Mouse (Mus musculus) CH12.LX (cell line): ENCODE results near the gene C77080.

Source experiments
- CTCF ChIP-seq, 2 experiments: IDR thresholded peaks in 1 of 2; conservative IDR thresholded peaks in 1 of 2; 2 replicates each; pipeline ENCODE4 v1.5.1; 2011 to 2012; ENCODE audit warnings: low read depth in 2 of 2, low read length in 2 of 2, improper control_type of control experiment in 1 of 2, inconsistent platforms in 1 of 2, mild to moderate bottlenecking in 1 of 2, moderate library complexity in 1 of 2
- ELF1 ChIP-seq: IDR thresholded peaks from 2 replicates; pipeline ENCODE4 v1.6.1; 2014; ENCODE audit warnings: low read depth, mild to moderate bottlenecking, inconsistent platforms, low read length, improper control_type of control experiment
- JUND ChIP-seq: conservative IDR thresholded peaks from 2 replicates; pipeline ENCODE4 v1.6.1; 2011; ENCODE audit warnings: low read depth, low read length, improper control_type of control experiment
- ZNF384 ChIP-seq: IDR thresholded peaks from 2 replicates; pipeline ENCODE4 v1.6.1; 2012; ENCODE audit warnings: low read depth, low read length, improper control_type of control experiment, inconsistent platforms

DNA sequence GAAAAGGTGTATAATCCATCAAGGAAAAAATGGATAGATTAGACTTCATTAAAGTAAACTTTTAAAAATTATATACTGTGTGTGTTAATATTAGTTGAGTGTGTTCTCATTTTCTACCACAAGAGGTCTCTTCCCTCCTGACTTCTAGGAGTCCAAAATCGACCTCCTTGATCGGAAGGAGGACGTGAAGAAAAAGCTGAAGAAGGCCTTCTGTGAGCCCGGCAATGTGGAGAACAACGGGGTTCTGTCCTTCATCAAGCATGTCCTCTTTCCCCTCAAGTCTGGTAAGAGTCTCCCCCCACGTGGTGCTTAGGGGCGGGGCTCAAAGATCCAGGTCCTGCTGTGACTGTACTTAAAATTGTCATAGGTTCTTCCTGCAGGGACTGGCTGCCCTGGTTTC lies 51.7 kb downstream of the C77080 start:
- TF ChIP-seq CTCF (conservative IDR thresholded peaks at IDR 0.05 in 1 of 2, IDR thresholded peaks at IDR 0.05 in 1 of 2; ENCODE audit: low read depth in 2 of 2, low read length in 2 of 2): peak; percentile 48 to 67
- no peak for TF ChIP-seq JUND
- TF ChIP-seq ZNF384: no peak
- no peak for TF ChIP-seq ELF1
